Mouse (Mus musculus) CD4-positive naive resting alpha-beta T cell, adult 57 days (primary cell): ENCODE results near the gene Olfr346. TPM values are rescaled to one million over a fixed set of nuclear protein-coding genes. Genes with fewer than 3 reads are reported as not detected.

Experiments used
- total RNA-seq: library from RNA; stranded (reverse); gene quantifications from one replicate; pipeline ENCODE4 v1.2.4, GENCODE M21; 2023

Gene Olfr346
- not detected for total RNA-seq

DNA sequence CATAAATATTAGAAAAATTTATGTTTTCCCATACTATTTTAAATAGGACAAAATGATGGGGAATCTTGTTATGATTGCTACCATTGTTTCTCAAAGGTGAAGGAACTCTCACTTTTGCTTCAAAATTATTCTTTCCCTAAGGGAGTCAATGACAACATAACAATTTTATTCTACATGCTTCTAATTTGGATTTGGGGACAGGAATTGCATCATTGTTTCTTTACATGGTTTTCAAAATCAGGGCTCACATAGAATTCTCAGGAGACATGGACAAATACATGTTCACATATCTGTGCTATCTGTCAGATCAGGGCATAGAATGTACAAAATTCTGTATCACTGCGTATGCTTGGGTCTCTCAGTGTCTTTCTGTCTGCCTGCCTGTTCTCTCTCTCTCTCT is at the start of gene Olfr346:
Olfr346 (plus strand) TSS at position 301 of the 400 bp plus-strand sequence.

DNA sequence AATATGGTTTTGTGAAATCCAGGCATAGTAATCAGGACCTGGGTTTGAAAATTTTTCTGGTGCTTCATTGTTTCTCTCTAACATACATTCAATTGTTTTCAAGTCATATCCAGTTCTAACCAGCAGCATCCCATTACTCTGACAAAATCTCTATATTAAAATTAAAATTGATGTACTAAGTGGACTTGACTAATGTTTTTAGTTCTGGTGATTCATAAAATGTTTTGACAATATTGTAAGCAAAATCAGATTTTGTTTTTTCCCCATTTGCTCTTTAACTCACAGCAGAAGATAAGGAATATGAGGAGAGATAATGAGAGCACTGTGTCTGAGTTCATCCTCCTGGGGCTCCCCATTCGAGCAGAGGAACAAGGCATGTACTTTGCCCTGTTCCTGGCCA is 45.8 kb upstream of the Olfr346 start, which contains the start of gene Olfr345:
Olfr345 (plus strand) TSS at position 301 of the 400 bp plus-strand sequence.

DNA sequence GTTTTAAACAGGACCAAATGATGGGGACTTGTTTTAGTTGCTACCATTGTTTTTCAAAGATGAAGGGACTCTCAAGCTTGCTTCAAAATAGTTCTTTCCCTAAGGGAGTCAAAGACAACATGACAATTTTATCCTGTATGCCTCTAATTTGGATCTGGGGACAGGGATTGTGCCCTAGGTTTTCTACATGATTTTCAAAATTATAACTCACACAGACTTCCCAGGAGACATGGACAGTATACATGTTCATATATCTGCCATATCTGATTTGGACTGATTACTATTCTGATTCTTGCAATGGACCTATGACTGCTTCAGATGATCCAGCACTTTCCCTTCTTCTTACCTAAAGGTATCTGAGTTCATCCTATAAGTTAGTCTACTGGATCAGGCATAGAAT is 46.0 kb downstream of the Olfr346 start, which contains the start of gene Olfr347:
Olfr347 (plus strand) TSS at position 301 of the 400 bp plus-strand sequence.

Other genes starting within 250 kb of the Olfr346 start
- not detected for gene Olfr340, start 233.2 kb upstream of the Olfr346 start, total RNA-seq
- gene Olfr341, start 203.3 kb upstream of the Olfr346 start, total RNA-seq: not detected
- gene Olfr342, start 160.8 kb upstream of the Olfr346 start, total RNA-seq: not detected
- not detected for gene Olfr344, start 119.1 kb upstream of the Olfr346 start, total RNA-seq
- not detected for gene Olfr345, start 45.7 kb upstream of the Olfr346 start, total RNA-seq
- gene Olfr347, start 46.1 kb downstream of the Olfr346 start, total RNA-seq: not detected
- not detected for gene Olfr348, start 98.5 kb downstream of the Olfr346 start, total RNA-seq
- not detected for gene Olfr50, start 104.8 kb downstream of the Olfr346 start, total RNA-seq
- gene Olfr3, start 131.2 kb downstream of the Olfr346 start, total RNA-seq: not detected
- gene Olfr350, start 160.5 kb downstream of the Olfr346 start, total RNA-seq: not detected
- not detected for gene Olfr351, start 176.9 kb downstream of the Olfr346 start, total RNA-seq
- not detected for gene Olfr352, start 182.7 kb downstream of the Olfr346 start, total RNA-seq
- not detected for gene Olfr353, start 207.1 kb downstream of the Olfr346 start, total RNA-seq
- not detected for gene Olfr354, start 219.9 kb downstream of the Olfr346 start, total RNA-seq
- gene Olfr355, start 243.1 kb downstream of the Olfr346 start, total RNA-seq: not detected